Mouse (Mus musculus) 3134 (cell line): ENCODE measurements around the gene Hus1b.

ENCODE experiments used
- DNase-seq: peaks from one replicate; pipeline ENCODE4 v3.0.0-alpha.2; 2011; ENCODE audit warnings: low spot score; ENCODE audit not compliant: insufficient read length; ENCODE audit errors: extremely low read depth

Gene Hus1b

DNA sequence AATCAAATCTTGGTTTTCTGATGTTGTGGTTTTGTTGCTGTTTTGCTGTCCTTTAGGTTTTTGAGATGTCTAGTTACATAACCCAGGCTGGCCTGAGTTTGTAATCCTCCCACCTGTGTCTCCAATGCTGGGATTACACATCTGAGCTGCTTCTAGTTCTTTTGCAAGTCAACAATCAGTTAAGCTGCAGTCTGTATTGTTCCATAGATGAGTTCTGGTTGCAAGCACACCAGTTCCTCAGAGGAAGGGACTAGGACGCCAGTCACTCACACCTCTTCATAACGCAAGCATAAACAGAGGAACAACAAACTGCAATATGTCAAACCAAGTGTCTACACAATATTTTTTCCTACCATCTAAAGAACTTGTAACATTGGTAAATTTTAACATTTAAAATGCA, 4.5 kb upstream of the Hus1b start:
- no peak for DNase-seq

DNA sequence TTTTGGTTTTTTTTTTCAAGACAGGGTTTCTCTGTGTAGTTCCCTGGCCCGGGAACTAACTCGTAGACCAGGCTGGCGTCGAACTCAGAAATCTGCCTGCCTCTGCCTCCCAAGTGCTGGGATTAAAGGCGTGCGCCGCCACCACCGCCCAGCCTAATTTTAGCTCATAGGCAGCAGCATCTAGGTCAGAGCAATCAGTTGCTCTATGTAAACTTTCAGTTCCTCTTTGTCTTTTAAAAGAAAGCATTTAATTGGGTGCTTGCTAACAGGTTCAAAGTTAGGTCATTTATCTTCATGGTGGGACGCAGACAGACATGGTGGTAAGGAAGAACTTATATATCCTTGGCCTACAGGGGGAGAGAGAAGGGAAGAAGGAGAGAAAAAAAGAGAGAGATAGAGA, 1.6 kb upstream of the Hus1b start:
- DNase-seq = no peak

DNA sequence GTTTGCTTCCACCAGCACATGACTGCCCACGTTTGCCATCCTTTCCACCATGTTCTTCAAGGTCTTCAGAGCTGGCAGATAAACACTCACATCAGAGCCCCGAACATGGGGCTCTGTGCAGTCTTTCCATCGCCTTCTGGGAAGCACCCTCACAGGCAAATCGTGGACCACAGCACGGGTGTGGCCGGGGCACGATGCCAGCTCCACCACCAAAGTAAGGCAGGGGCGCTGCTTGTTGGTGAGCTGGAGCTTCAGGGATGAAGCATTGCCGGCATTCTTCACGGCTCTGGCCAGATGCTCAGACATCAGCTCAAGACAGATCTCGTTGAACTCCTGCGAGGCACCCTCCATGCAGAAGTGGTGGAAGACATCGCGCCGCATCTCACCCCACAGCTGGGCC, 430 bp downstream of the Hus1b start:
- peak; percentile 11 for DNase-seq

DNA sequence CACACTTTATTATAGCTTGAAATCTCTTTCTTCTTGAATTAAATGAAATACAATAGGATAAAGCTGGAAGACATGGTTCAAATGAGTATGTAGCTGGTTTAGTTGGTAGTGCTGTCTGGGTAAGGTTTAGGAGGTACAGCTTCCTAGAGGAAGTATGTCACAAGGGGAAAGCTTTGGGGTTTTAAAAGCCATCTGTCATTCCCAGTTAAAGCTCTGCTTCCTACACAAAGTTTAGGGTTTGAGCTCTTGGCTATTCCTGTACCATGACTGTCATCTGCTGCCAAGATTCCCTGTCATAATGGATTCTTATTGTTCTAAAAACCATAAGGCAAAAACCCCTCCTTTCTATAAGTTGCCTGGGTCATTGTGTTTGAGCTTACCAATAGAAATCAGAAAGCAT, 1.8 kb downstream of the Hus1b start:
- DNase-seq = no peak

DNA sequence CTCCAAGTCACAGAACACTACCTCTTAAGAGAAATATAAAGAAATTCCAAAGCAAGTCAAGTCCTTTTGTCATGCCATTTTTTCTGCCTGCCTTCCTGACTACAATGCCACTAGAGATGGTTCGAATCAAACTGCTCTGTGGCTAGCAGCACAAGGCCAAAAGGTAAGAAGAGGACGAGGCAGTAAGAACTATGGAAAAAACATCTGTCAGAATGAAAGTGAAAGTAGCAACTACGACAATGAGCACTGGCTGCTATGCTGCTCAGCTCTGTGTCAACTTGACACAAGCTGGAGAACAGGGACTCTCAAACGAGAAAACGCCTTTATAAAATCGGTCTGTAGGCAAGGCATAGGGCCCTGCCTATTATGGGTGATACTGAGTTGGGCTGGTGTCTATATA, 14.6 kb downstream of the Hus1b start:
- DNase-seq = no peak

DNA sequence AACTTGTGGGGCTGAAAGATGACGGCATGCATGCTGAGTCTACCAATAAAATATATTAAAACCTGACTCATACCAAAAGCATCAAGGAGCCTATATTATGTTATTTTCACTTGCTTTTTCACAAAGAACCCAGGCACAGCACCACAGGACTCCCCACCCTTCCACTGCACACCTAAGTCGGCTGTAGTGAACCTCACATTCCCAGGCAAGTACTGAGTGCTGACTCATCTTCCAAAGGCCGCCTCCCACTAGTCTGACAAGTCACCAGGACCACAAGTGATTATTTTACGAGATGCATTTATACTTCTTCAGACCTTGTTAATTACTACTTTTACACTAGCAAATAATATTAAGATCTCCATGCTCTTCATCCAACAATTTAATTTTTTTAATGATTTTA, 15.9 kb downstream of the Hus1b start:
- DNase-seq = peak; percentile 7

DNA sequence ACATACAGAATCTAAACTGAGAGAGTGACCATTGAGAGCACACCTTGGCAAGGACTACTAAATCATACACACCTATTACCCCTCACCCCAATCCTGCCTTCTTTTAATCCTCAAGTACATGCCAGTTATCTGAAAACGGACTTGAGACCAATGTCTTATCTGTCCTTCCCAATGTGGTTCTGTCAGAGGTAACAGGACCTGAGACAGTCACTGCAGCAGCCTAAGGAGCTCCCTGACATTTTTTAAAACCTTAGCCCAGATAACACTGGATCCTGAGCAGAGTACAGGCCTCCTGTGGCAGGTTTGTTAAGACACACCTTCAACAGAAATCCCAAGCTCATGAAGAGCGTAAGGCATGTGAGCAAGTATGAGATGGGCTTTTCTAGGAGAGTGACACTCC, 18.4 kb downstream of the Hus1b start:
- DNase-seq = no peak

DNA sequence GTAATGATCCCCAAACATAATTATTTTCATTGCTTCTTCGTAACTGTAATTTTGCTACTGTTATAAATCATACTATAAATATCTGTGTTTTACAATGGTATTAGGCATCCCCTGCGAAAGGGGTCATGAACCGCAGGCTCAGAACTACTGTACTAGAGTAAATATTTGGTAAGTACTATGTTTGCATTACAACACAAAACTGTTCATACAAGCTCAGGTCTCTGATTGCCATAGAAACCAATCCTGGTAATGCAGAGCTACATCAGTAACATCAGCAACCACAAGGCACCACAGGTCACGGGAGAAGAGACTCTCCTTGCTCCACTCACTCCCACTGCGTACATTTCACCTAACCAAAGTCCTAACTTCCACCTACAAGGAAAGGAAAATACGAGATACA, 23.3 kb downstream of the Hus1b start:
- DNase-seq = no peak

DNA sequence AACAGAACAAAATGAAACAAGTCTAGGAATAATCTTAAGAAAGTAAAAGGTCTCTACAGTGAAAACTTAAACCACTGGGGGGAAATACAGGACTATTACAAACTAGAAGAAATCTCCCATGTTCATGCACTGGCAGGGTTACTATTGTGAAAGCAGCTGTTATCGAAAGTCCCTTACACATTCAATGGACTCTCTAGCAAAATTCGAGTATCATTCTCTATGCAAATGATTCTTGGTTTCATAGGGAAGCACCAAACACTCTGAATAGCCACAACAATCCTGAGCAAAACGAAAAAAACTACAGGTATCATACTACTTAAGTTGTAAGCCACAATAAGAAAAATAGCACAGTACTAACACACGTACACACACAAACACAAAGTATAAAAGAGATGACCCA, 25.6 kb downstream of the Hus1b start:
- no peak for DNase-seq

DNA sequence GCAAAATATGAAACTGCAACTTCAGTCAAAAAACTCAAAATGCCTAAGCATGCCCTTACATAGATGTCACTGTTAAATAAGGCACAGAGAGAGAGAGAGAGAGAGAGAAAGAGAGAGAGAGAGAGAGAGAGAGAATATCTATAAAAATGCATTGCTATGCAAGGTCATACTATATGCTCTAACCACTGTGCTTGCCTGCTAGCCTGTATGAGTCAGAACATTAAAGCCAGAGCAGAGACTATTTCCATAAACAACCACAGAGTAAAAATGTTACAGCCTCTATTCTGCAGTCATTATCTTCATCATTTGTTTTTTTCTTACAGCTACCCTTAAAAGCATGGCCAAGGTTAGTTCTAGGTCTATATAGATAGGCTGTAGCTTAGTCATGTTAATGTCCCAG, 33.8 kb downstream of the Hus1b start:
- DNase-seq = no peak

DNA sequence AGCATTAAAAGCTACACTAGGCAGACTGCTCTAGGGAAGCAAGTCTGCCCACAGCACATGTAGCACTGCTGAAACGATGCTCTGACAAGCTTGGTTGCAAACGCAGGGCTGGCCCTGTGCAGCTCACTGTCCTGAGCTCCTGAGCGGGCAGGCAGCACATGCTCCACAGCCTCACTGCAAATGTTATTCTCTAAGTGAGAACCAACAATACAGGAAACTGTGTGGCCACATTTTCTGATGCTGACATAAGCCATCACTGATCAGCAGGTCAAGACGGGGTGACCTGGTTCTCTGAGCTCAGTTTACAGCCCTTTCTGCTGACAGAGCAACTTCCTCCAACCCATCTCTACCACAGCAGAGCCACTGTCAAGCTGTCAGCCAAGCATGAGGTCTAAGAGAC, 34.5 kb downstream of the Hus1b start:
- no peak for DNase-seq

DNA sequence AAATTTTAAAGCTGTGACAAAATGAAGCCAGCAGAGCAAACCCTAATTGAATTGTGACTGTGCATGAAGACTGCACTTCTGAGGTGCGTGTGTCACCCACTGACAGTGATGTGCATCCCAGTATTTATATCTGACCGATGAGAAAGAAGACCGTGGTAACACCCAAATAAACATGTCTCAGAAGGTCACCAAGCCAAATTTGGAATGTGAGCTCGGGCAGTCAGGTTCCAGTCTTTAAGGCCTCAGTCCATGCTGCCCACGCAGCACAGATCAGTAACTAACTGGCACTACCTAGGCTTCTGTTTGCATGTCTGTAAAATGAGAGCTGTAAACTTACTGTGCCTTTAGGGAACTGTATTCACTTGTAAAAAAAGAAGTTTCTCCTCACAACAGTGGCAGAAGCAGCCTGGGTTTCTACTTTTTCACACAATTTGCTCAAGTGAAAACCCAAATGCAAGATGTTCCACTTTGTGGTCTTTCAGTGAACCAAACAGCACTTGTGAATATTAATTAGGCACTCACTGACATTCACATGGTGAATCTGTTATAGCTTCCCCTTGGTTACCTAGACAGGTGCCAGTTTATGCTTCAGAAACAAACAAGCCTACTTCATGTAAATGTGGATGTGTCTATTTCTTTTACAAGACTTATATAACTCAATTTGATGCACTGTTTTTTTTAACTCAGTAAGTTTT, 35.5 kb downstream of the Hus1b start:
- DNase-seq = no peak

DNA sequence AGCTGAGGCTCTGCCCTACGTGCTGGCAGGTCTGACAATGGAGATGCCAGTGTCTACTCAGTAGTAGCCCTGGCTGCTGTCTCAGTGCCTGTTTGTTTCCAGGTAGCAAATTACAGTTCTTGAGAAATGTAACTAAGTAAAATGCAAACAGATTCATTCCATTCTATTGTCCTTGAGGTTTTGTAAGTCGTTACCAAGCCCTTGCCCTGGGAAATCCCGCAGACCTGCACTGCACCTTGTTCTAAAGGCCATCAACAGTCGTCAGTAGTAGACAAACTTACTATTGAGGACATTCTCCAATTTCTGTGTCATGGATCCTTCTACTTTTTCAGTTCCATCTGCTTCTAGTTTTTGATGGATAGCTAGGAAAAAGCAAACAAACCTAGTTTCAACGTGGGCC, 36.7 kb downstream of the Hus1b start:
- no peak for DNase-seq

DNA sequence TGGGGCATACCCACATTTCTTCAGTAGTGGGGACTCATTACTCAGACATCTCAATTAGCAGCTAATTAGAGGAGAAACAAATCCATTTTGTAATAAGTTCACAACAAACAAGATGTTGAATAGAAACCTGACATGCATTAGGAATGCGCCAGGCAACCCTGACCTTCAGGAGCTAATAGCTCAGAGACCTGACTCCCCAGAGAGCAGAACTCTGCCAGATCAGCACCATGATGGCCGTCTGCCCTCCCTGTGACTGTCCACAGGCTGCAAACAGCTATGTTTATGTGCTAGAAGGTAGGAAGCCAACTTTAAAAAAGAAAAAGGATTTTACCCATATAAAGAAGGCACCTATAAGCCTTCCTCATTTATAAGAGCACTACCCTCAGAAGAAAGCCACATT, 45.3 kb downstream of the Hus1b start:
- DNase-seq = no peak

DNA sequence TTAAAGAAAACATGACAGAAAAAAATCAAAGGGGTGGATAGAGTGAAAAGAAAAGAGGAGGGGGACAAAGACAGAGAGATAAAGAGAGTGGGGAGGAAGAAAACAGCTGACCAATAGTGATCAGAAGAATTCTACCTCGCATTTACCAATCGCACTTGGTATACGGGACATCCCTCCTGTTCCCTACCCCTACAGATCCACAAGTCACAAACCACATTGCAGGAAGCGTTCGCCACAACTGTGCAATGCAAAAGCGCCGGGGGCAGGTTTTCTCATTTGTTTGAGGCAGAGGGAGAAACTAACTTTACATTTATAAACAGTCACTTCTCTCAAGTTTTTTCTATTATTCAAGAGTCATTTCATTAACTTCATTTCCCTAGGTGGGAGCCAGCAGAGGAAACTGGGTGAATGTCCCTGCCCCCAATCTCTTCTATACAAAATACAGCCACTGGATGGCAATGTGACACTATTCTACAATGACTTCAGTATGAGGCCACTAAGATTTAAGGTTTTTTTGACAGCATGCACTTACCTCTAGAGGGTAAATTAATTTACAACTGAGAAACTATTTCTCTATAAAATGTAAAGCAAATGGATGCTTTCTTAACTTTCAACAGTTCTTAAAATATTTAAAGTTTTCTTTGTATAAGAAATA, 46.0 kb downstream of the Hus1b start:
- no peak for DNase-seq
